Mouse (Mus musculus): ENCODE results near the gene Csrnp1. TPM values are rescaled to one million over a fixed set of nuclear protein-coding genes. Genes with fewer than 3 reads are reported as not detected.
A peak's percentile ranks its signal among the peaks of the same experiment; 100 is the strongest.

Csrnp1 gene
- total and polyA plus RNA-seq, 3 experiments, result 21.1 to 28.7 (median 21.6) TPM

- Histone ChIP-seq H3K79me2 (replicated peaks; ENCODE audit: control insufficient read depth, insufficient read depth, low read length) (0 out of 2 replicates have a peak, but pooled peaks cover 2% of the 10 kb centered on the region), H3K4me3 (peak overlapping the region; percentile 95), H3K4me1 (ENCODE audit: control insufficient read depth, insufficient read depth, low read length) (peaks cover 33% of the 10 kb centered on the region), H3K36me3 (ENCODE audit: control insufficient read depth, insufficient read depth, low read length) (peaks cover 3% of the 10 kb centered on the region; the same call in 1 of the 2 replicates), H3K27ac (peak overlapping the region; percentile 99), H3K27me3 (ENCODE audit: control insufficient read depth, insufficient read depth, low read length) (no peaks in the 10 kb centered on the region), H3K9ac (ENCODE audit: low read depth, low read length) (peak overlapping the region; percentile 99)
- WGBS, result under 1% methylated on average over 48 of the region's 48 CpGs
- TF ChIP-seq POLR2A (IDR thresholded peaks at IDR 0.05; ENCODE audit: insufficient read depth, low read depth, low read length) (no peak), CTCF (IDR thresholded peaks at IDR 0.05) (no peak), EP300 (IDR thresholded peaks at IDR 0.05; ENCODE audit: insufficient read depth, low read depth, low read length) (no peak)
- peak; percentile 75 for DNase-seq
- intact Hi-C loops (cut with DNase I), result loop anchor here (1.0 kb wide), 1 partner anchor 19 kb away; no protein-coding TSS in a partner anchor
Observed at GRCm38 (mm10) chr9:119982956-119983551, 1.4 kb downstream of the Csrnp1 start.

GRCm38 (mm10) chr9:119982241-119982811 is 2.1 kb downstream of the Csrnp1 start:
- intact Hi-C loops (cut with DNase I), result no loop called here
- peak; percentile 59 for TF ChIP-seq CTCF (IDR thresholded peaks at IDR 0.05)
- peak; percentile 28; the same call in 1 of the 2 replicates for TF ChIP-seq POLR2A (IDR thresholded peaks at IDR 0.05; ENCODE audit: insufficient read depth, low read depth, low read length)
- peak; percentile 48; the same call in 1 of the 2 replicates for TF ChIP-seq EP300 (IDR thresholded peaks at IDR 0.05; ENCODE audit: insufficient read depth, low read depth, low read length)
- H3K4me1 ChIP-seq (ENCODE audit: control insufficient read depth, insufficient read depth, low read length), result peaks cover 38% of the 10 kb centered on the region

GRCm38 (mm10) chr9:119981183-119982179 is 3.0 kb downstream of the Csrnp1 start:
- intact Hi-C loops (cut with DNase I), result loop anchor here (1.0 kb wide), 1 partner anchor 30 kb away; no protein-coding TSS in a partner anchor
- Histone ChIP-seq H3K27ac (peak overlapping the region; percentile 99), H3K4me3 (peak overlapping the region; percentile 95), H3K4me1 (ENCODE audit: control insufficient read depth, insufficient read depth, low read length) (peaks cover 45% of the 10 kb centered on the region), H3K9ac (ENCODE audit: low read depth, low read length) (peak overlapping the region; percentile 99), H3K36me3 (ENCODE audit: control insufficient read depth, insufficient read depth, low read length) (peaks cover 3% of the 10 kb centered on the region; the same call in 1 of the 2 replicates), H3K27me3 (ENCODE audit: control insufficient read depth, insufficient read depth, low read length) (no peaks in the 10 kb centered on the region), H3K79me2 (replicated peaks; ENCODE audit: control insufficient read depth, insufficient read depth, low read length) (0 out of 2 replicates have a peak, but pooled peaks cover 2% of the 10 kb centered on the region)
- peak; percentile 83 to 90 for DNase-seq
- WGBS, result under 1% methylated on average over 16 of the region's 16 CpGs
- peak; percentile 36 for TF ChIP-seq CTCF (IDR thresholded peaks at IDR 0.05)
- peak; percentile 61 for TF ChIP-seq POLR2A (IDR thresholded peaks at IDR 0.05; ENCODE audit: insufficient read depth, low read depth, low read length)
- TF ChIP-seq EP300 (IDR thresholded peaks at IDR 0.05; ENCODE audit: insufficient read depth, low read depth, low read length), result peak; percentile 83; the same call in 1 of the 2 replicates

More at GRCm38 (mm10) chr9:119982241-119982811, 2.1 kb downstream of the Csrnp1 start:
- Histone ChIP-seq H3K27me3 (ENCODE audit: control insufficient read depth, insufficient read depth, low read length) (no peaks in the 10 kb centered on the region), H3K4me3 (peak overlapping the region; percentile 95), H3K79me2 (replicated peaks; ENCODE audit: control insufficient read depth, insufficient read depth, low read length) (0 out of 2 replicates have a peak, but pooled peaks cover 2% of the 10 kb centered on the region), H3K27ac (peak overlapping the region; percentile 99), H3K36me3 (ENCODE audit: control insufficient read depth, insufficient read depth, low read length) (peaks cover 3% of the 10 kb centered on the region; the same call in 1 of the 2 replicates), H3K9ac (ENCODE audit: low read depth, low read length) (peak overlapping the region; percentile 99)
- DNase-seq, result peak; percentile 75 to 83
- 1% methylated on average over 11 of the region's 11 CpGs for WGBS

- WGBS, result under 1% methylated on average over 4 of the region's 4 CpGs
- peak overlapping the region; percentile 37 for H3K9ac ChIP-seq (ENCODE audit: low read depth, low read length)
- H3K79me2 ChIP-seq (replicated peaks; ENCODE audit: control insufficient read depth, insufficient read depth, low read length), result 0 out of 2 replicates have a peak, but pooled peaks cover 2% of the 10 kb centered on the region
- intact Hi-C loops (cut with DNase I), result loop anchor here (1.0 kb wide), 1 partner anchor 31 kb away; no protein-coding TSS in a partner anchor
- no peak for DNase-seq
- peaks cover 45% of the 10 kb centered on the region for H3K4me1 ChIP-seq (ENCODE audit: control insufficient read depth, insufficient read depth, low read length)
- H3K4me3 ChIP-seq, result peak overlapping the region; percentile 95
- peak overlapping the region; percentile 99 for H3K27ac ChIP-seq
- no peaks in the 10 kb centered on the region for H3K27me3 ChIP-seq (ENCODE audit: control insufficient read depth, insufficient read depth, low read length)
- TF ChIP-seq CTCF (IDR thresholded peaks at IDR 0.05) (no peak), POLR2A (IDR thresholded peaks at IDR 0.05; ENCODE audit: insufficient read depth, low read depth, low read length) (no peak), EP300 (IDR thresholded peaks at IDR 0.05; ENCODE audit: insufficient read depth, low read depth, low read length) (no peak)
- peaks cover 3% of the 10 kb centered on the region; the same call in 1 of the 2 replicates for H3K36me3 ChIP-seq (ENCODE audit: control insufficient read depth, insufficient read depth, low read length)
Observed at GRCm38 (mm10) chr9:119980770-119981182, 3.7 kb downstream of the Csrnp1 start.

DNA sequence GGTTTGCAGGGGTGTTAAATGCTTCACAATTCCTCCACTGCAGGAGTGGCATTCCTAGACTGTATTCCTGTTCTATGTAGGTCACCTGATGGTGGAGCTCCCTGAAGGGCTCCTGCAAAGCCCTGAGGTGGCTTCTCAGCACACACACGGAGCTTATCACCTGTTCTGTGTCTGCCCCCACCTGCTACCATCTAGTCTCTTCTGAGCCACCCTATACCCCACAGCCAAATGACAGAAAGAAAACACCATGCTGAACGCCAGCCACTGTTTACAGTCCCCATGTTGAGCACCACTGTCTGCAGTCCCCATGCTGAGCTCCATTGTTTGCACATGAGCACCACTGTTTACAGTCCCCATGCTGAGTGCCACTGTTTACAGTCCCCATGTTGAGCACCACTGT is 4.7 kb downstream of the Csrnp1 start:
- no peak for DNase-seq
- Histone ChIP-seq H3K27ac (no peak overlapping the region; the same call in 1 of the 2 replicates), H3K4me1 (ENCODE audit: control insufficient read depth, insufficient read depth, low read length) (peaks cover 45% of the 10 kb centered on the region), H3K79me2 (replicated peaks; ENCODE audit: control insufficient read depth, insufficient read depth, low read length) (0 out of 2 replicates have a peak, but pooled peaks cover 2% of the 10 kb centered on the region), H3K36me3 (ENCODE audit: control insufficient read depth, insufficient read depth, low read length) (peaks cover 3% of the 10 kb centered on the region; the same call in 1 of the 2 replicates), H3K4me3 (no peak overlapping the region), H3K9ac (ENCODE audit: low read depth, low read length) (no peak overlapping the region), H3K27me3 (ENCODE audit: control insufficient read depth, insufficient read depth, low read length) (no peaks in the 10 kb centered on the region)
- 75% methylated on average over 2 of the region's 2 CpGs for WGBS
- intact Hi-C loops (cut with DNase I), result no loop called here
- no peak for TF ChIP-seq EP300 (IDR thresholded peaks at IDR 0.05; ENCODE audit: insufficient read depth, low read depth, low read length)
- no peak for TF ChIP-seq CTCF (IDR thresholded peaks at IDR 0.05)
- TF ChIP-seq POLR2A (IDR thresholded peaks at IDR 0.05; ENCODE audit: insufficient read depth, low read depth, low read length), result no peak
